Mouse (Mus musculus) frontal cortex, postnatal 36 days (tissue): ENCODE data around the gene Lmo1.

Source experiments
- DNase-seq, 2 experiments: peaks; one replicate each; pipeline ENCODE4 v3.0.0; 2022; ENCODE audit warnings: low spot score in 2 of 2

The Lmo1 gene

DNA sequence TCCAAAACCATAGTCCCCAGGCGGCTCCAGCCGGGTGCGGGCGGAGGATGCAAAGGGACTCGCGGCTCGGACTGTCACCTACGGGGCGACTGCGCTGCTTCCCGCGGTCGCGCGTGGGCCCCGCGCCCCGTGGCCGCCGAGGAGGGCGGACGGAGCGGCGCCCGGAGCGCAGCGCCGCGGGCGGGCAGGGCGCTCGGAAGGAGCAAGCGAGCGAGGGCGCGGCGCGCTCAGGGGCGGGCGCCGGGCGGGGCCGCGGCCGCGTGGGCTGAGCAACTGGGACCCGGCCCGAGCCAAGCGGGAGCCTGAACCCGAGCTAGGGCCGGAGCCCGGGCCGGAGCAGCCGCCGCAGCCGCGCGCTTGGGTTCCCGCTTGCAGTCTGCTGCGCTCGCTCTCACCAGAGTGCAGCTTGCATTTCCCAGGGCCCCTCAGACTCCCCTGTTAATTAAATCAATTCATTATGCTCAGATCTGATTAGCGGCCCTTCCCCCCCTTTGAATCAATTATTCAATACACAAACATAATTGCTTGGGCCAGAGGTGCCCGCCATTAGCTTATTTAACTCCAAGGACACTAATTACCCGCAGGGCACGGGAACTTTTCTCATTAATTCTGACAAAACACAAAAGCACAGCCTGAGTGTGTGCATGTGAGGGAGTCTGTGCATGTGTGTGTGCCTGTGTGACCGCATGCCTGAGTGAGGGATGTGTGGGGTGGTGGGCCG is at the start of gene Lmo1:
Gene Lmo1 (minus strand): TSS at position 259 of the 721 bp plus-strand sequence.
- no peak for DNase-seq

DNA sequence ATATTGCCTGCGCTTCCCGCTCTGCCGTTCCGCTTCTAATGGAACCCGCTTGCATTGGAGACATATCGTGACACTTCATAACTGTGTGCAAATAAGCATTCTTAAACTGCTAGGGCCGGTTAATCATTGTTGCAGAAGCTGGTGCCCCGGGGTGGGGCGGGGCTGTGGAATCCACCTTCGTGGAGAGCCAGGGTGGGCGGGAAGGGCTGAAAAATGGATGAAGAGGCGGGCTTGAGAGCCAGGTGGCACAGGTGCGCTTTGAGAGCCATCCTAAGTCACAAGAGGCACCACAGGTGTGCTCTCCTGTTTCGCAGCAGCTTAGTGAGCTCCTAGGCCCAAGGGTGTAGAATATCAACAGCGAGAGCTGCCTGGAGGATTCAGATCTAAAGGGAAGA is 46.7 kb upstream of the Lmo1 start:
- DNase-seq = no peak

DNA sequence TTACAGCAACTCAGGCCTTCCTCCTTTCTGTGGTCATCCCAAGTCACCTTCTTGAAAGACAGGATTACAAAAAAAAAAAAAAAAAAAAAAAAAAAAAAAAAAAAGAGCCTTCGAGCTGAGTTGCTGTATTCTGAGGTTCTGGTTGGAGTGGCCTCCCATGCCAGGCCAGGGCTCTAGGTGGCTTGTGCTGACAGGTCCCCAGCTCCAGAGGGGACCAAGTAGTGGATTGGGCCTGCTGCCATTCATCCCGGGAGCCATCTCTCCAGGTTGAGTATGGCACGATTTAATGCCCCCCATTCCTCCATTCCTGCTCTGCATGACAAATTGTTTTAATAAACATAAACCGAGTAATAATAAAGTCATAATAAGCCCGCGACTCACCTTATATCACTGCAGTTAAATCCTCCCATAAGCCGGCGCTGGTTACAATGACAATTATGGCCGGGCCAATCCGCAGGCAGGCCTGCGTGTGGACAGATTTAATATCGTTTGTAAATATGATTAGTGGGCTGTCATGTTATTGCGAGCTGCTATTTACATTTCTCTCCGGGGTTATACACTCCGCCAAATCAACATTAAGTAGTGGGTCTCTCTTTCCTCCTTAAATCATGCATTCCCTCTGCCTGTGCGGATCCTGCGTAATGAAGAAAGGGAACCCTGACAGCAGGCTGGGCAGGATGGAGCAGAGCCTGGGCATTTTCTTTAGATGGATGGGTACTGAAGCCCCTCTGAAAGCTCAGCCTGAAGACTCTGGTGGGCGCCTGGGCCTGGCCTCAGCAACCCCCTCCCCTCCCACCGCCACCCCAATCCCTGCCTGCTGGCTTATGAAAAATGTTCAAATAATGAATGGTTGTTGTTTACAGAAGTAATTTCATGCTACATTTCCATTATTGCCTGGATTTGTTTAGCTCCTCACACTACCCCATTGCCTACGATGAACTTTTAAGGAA is 46.0 kb upstream of the Lmo1 start:
- DNase-seq = no peak

DNA sequence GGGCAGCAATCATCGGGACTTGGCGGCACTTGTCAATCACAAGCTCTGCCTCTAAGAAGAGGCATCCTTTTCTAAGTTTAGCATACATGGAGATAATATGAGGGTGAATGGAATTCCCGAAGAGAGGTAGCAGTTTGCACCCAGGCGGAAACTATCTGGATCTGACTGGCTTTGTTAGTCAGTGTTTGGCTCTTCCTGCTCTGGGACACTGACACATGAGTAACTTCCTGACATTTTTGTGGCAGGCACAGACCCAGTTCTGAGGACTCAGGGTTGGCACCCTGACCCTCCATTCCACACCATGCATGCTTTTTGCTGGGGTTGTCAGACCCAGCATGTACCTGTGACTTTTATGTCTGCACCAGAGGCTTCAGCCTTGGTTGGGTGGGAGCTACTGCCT is 45.0 kb upstream of the Lmo1 start:
- no peak for DNase-seq

DNA sequence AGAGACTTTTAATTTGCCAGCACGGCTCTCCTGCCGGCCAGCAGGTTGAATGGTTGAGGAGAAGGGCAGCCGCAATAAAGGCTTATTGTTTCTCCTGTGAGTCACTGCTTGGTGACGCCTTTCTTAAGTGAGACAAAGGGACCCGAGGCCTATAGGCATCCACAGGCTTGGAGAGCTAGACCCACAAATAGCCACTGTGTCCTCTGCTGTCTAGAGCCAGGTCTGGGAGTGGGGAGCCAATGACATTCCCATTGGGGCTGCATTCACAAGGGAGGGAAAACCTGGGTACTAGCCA is 43.9 kb upstream of the Lmo1 start:
- no peak for DNase-seq

DNA sequence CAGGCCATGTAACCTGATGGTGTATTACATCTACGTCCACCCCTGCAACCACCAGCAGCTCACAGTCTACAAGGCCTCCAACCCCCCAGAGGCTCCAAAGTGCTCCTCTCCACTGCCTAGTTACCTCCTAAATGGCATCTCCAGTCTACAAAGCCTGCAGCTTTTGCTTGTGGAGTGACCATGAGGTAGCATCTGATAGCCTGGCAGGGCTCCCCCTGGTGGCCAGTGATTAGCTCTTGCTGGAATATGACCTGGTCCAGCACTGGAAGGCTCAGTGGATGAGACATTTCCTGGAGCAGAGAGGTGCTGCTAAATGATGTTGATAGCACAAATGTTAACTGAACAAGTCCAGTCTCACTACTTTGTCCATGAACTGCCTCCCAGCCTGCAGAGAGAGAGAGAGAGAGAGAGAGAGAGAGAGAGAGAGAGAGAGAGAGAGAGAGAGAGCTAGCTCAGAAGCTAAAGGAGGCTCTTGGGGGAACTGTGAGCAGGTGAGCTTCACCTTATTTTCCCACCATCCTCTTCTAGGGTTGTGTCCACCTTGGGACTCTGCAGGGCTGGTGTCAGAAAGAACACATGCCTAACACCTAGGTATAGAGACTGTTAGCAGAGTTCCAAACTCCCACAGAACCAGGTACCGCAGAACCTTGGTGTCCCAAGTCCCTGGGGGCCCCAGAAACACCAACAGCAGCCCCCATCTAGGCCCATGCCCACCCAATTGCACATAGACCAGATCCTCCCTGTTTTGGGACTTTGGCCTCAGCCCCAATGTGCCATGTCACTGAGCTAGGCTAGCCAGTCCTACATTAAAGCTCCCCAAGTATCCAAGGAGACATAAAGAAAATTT is 43.3 kb upstream of the Lmo1 start:
- peak; percentile 67 to 77 for DNase-seq

DNA sequence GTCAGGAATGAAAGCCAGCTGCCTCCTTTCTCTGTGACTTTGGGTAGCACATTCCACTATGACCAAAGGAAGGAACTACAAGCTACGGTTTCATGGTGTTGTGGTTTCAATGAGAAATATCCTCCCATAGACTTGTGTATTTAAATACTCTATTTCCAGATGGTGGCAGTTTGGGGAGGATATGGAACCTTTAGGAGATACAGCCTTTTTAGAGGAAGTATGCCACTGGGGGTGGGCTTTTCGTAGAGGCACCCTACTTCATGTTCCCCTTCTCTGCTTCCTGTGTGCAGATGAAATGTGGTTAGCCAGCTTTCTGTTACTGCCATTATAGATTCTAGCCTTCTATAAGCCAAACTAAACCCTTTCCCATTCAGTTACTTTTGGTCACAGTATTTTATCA is 34.8 kb upstream of the Lmo1 start:
- no peak for DNase-seq

DNA sequence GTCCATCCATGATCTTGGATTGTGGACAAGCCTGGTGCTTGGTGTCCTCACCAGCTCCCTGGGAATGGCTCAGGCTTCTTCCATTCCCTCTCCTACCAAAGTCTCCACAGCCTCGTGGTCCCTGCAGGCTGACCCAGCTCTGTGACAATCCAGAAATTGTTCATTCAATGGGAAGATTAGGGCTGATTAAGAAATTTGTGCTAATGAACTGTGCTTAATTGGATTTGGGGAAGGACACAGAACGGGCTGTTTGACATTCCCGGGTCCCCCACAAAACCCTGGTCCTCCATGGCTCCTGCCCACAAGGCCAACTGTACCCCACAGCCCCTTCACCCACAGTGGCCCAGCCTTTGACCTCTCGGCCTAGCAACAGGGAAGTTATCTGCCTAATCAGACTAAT is 32.8 kb upstream of the Lmo1 start:
- no peak for DNase-seq

DNA sequence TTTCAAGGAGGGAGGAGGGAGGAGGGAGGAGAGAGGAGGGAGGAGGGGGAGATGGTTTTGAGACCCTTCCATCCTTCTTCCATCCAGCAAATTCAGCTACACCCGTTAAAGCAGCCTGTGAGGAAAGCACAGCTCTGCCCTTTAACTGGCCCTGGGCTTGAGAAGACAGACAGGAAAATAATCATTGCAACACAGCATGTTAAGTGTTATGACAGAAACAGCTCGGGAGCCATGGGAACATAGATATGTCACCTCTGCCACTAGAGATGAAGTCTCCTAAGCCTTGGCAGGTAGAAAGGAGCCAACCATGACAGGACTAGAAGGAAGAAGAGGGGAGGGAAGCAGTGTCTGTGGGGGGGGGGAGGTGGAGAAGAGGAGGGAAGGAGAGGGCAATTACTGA is 31.4 kb upstream of the Lmo1 start:
- no peak for DNase-seq

DNA sequence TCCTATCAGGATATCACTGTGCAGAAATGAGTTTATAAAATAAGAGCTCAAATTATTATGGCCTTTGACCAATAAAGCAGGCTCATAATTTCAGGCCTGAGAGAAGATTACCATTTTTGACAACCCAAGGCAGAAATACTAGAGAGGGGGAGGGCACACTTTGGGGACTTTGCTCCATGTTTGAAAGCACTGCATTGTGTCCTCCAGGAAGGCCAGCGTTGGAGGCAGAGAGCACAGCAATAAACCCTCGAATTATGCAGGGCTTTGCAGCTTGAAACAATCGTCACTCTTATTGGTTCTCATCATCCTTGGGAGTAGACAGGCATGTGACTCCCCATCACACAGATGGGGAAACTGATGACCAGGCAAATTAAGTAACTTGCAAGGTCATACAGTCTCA is 28.1 kb upstream of the Lmo1 start:
- no peak for DNase-seq

DNA sequence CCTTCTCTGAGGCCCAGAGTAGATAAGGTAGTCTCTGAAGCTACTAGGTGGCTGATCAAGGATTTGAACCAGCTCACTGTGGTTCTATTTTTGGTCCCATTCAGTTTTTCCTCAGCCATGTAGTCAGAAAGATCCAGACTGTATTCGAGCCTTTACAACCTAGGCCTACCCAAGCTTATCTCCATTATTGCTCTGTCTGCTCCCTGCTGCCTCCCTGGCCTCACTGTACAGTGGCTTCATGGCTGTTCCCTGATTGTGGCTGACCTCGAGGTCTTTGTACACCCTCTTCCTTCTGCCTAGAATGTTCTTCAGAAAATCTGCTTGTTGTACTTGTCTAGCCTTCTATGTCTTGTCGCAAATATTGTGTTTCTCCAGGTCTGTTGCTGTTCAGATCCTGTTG is 25.6 kb upstream of the Lmo1 start:
- no peak for DNase-seq

DNA sequence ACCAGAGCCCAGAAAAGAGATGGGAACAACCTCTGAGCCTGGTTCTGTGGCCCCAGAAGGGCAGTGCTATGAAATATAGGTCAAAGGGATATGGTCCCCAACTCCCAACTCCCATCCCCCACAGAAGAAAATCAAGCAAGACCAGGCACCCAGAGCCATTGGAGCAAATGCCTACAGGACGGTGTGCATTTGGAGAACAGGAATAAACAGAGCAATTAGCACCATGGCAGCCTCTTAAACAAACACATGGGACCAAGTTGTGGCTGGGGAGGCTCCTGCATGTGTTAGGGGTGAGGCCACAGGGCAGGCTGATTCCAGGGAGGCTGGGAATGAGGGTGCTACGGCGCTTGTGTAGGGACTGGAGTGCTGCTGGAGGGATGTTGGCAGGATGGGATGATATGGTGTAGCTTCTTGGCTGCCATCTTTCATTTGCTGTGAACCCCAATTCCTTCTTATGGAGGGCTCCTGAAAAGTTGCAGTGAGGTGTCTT is 22.2 kb upstream of the Lmo1 start:
- no peak for DNase-seq

DNA sequence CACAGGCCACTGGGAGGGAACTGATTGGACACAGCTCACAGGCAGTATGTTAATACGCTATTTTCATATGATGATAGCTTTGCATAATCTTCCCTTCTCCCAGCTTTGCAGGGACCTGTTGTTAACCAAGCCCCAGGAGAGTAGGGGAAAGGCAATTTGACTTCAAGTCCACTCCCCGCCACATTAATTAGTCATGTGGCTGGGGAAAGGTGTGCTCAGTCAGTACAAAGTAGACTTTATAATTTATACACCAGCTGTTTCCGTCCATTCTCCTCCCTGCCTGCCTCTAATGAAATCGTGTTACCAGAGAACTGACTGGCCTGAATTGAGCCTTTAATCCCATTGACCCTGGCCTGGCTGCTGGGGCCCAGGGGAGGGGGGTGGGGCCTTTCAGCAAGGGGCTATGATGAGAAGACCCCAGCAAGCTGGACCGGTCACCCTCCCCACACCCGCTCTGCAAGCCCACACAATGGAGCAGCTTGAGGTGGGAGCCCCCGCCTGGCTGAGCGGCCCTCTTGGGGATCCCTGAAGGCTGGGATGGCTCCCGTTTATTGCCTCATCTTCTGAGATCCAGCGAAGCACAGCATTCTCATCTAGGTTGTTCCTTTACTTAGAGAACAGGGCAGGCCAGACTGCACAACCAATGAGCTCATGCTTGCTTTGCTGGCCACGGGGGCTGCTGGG is 21.5 kb upstream of the Lmo1 start:
- no peak for DNase-seq

DNA sequence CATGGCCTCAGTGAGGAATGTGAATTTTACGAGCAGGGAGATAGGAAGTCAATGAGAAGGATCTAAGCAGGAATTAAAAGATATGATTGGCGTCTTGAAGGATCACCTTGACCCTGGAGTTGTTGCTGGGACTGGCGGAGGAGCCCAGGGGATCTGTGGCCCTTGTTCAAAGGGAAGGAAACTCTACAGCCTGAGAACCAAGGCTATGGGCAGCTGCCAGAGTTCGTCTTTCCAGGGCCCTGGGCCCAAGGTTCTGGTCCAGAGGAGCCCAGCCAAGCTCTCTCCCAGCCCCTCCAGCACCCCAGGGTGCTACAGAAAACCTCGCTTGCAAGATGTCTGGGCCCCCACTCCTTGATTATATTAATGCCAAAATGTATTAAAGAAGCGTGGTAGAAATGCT is 21.0 kb upstream of the Lmo1 start:
- DNase-seq = no peak

DNA sequence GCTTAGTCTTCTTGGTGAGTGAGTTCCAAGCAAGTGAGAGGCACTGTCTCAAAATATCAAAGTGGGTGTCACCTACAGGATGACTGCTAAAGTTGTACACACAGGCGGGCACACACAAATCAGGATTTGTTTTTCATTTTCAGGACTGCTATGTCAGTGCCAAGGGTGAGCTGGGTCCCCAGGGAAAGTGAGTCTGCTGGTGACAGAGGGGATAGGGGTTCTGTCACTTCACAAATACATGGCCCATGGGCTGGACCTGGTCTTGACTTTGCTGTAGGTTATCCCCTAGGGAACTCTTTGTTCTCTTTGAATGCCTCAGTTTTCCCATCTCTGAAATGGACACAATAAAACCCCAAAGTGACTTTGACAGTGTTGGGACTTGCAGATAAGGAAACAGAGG is 19.8 kb upstream of the Lmo1 start:
- no peak for DNase-seq

DNA sequence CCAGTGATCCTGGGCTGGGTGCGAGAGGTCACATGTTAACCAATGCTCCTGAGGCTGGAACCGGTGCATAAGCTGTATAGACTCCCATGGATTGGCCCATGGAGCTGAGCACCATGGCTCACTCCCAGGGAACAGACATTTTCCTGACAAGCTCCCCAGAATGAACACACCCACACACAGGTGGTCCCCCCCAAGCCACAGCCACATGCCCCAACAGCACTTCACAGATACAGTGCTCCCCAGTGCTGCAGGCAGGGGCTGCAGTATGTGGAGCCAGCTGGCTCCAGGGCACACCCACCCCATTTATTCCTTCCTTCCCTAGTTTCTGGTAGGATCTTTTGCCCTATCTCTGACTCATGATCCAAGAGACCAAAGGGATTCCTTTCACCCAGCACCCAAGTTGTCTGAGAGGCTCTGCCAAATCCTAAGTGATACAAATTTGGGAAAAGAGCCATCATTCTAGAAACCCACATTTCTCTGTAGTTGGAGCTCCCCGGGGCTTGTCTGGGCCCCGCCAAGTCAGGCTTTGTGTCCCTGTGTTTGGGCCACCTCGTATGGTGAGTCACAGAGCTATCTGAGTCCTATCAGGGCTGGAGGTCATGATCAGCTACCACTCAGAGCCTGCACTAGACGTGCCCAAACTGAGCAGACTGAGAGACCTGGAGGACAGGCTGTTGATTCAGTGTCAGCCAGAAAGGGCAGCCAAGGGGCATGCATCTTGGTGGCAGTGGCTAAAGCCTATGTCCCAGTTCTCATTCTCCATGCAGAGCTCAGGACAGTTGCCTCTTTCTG is 12.4 kb upstream of the Lmo1 start:
- DNase-seq = no peak

DNA sequence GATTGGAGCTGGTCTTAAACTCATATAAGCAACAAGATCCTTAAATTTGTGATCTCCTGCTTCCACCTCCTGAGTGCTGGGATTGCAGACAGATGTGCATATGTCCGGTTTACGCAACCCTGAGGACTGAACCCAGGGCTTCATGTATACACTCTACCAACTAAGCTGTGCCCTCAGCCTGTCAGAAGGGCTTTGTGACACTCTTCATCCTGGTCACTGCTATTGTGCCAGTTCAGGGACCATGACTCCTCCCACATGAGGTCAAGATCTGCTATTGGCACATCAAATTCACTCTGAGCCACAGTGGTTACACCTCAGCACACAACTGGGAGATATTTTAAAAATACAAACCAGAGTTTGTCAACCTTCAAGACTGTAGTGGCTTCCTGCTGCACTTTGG is 11.0 kb upstream of the Lmo1 start:
- no peak for DNase-seq

DNA sequence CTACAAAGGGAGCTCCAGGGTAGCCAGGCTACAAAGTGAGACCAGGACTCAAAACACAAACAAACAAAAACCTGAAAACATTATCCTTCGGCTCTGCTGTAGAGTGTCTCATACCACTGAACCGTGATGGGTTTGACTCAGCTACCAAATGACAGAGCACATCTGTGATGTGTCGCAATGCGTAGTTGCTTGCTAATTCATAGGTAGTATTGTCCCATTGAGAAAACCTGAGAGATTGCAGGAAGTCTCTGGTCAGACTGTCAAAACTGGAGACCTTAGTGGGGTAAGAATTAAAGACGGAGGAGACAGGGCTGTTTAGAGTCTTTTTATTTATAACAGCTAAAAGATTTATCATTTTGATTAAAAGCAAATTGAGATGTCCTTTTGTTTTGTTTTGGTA is 10.6 kb upstream of the Lmo1 start:
- no peak for DNase-seq

DNA sequence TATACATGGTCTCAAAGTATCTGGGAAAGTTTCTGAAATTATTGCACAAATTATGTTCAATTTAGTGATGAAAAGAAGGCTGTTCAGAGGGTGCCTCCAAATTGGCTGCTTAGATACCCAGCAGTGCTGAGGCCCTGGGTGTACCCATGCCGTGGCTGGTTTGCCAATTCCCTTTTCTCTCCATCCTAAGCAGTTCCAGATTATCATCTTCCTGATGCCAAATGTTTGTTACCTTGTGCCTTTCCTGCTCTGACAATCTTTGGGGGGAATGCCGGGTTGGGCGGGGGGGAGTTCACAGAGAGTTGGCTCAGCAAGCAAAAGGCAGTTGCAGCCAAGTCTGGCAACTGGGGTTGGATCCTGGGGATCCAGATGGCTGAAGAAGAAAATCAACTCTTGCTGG is 1.7 kb upstream of the Lmo1 start:
- no peak for DNase-seq

DNA sequence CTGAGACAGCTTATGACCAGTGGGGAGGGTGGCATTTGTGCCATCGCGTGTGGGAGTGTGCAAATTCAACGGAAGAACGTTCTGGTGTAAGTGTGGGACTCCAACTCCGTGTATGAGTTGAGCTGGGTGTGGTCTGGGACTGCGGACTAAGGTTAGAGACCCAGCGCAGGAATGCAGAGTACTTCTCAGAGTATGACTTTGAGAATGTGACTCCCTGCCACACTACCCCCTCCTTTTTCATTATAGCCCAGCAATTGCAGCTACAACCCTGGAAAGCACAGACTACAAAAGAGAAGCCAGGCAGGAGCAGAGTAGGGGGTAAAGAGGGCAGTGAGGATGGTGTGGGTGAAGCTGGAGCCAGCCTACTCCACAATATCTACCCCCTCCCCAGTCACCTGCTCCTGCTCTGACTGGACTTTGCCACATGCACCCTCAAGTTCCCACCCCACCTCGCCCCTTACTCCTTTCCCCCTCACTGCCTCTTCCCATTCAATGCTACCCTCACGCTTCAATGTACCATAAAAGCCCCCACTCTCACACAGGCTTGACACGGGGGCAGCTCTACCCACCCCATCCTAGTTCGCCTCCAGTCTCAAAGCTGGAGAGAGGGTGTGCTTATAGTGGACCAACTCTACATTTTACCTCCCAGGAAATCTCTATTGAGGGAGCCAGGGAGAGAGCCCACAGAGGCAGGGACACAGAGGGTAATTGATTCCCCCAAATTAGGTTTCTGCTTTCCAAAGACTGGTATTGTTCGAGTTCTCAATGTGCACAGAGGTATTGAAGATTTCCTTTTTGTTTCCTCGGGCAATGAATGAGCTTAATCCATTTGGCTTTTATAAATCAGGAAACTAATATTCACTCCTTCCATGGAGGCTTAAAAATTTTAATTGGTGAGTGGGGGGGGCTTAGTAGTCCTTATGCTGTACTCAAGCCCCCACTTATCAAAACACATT is 941 bp upstream of the Lmo1 start:
- no peak for DNase-seq
